Mouse (Mus musculus): ENCODE results near the gene Fbf1.

GRCm38 (mm10) chr11:116163002-116163401 lies 5.0 kb downstream of the Fbf1 start:
- TF ChIP-seq CTCF (IDR thresholded peaks at IDR 0.05) (no peak), POLR2A (IDR thresholded peaks at IDR 0.05; ENCODE audit: insufficient read depth, low read depth, low read length) (no peak)

All from heart, adult 2 months (tissue).